Mouse (Mus musculus): ENCODE measurements around the gene Emc8.

DNA sequence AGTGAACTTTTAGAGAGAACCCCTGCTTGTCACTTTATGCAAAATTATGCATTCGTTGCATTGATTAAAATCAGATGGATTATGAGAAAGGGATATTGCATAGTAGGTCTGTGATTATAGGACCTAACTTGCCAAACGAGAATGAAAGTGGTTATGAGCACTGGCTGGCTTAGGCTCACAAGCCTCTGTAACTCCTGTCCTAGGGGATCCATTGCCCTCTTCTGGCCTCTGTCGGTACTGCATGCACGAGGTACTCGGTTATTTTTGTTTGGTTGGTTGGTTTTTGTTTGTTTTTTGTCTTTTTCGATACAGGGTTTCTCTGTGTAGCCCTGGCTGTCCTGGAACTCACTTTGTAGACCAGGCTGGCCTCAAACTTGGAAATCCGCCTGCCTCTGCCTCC lies 60.5 kb downstream of the Emc8 start:
- peak; percentile 92 for TF ChIP-seq CTCF (IDR thresholded peaks at IDR 0.05)
- TF ChIP-seq EP300 (IDR thresholded peaks at IDR 0.05): no peak

All from lung, postnatal 0 days (tissue).